Mouse (Mus musculus): ENCODE measurements around the gene Csf2. TPM values are rescaled to one million over a fixed set of nuclear protein-coding genes. Genes with fewer than 3 reads are reported as not detected.

Csf2 gene
- total RNA-seq, 2 experiments from 2014 or later = not detected

Other genes with a start within 250 kb of the Csf2 start
- 1 to 10 TPM; 5.0 to 5.7 TPM for gene Slc22a4, start 221.6 kb downstream of the Csf2 start, total RNA-seq (2021)
- gene Pdlim4, start 180.7 kb downstream of the Csf2 start, total RNA-seq (2021) = 10 to 100 TPM; 34.4 to 42.1 TPM
- gene P4ha2, start 149.6 kb downstream of the Csf2 start, total RNA-seq (2021) = 10 to 100 TPM; 56.6 to 61.7 TPM
- not detected for gene Il3, start 17.6 kb upstream of the Csf2 start, total RNA-seq (2021)
- gene Acsl6, start 54.1 kb upstream of the Csf2 start, total RNA-seq (2021) = 1 to 10 TPM; 3.2 to 3.4 TPM
- not detected for gene Meikin, start 121.0 kb upstream of the Csf2 start, total RNA-seq (2021)
- 10 to 100 TPM; 33.0 to 37.8 TPM for gene Fnip1, start 188.5 kb upstream of the Csf2 start, total RNA-seq (2021)

Data from heart, postnatal 25 days (tissue).